Mouse (Mus musculus) erythroblast, embryonic 14.5 days (primary cell): Measurements from ENCODE around the gene Smpd1.

Experiments used
- GATA1 ChIP-seq: IDR thresholded peaks from 2 replicates; pipeline ENCODE4 v1.6.1; 2012; ENCODE audit warnings: low read length, inconsistent platforms, mixed read lengths
- TAL1 ChIP-seq: IDR thresholded peaks from 3 replicates; pipeline ENCODE4 v1.6.1; 2012; ENCODE audit warnings: low read length, inconsistent platforms, mixed read lengths

DNA sequence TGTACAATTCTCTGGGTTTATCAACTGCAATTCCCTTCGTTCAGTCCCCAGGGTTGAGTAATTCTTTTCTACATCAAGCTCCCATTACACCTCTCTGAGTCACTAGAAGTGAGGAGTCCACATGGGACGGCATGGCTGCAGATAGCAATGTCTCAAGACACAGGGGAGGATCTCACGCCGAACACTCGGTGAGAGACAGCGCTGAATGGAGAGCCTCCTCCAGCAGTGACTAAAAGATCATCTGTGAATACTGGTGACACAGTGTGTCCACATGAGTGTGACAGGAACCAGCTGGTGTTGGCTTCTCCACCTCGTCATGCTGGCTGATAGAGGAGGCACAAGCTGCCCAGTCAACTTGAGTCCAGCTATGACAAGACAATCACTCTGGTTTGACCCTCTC, 6.2 kb upstream of the Smpd1 start:
- TF ChIP-seq TAL1 (no peak), GATA1 (no peak)
